Mouse (Mus musculus) lung, embryonic 15.5 days (tissue): ENCODE data around the gene Arsb. TPM values are rescaled to one million over a fixed set of nuclear protein-coding genes. Genes with fewer than 3 reads are reported as not detected.
A peak's percentile ranks its signal among the peaks of the same experiment; 100 is the strongest.
"Not testable (repeated sequence)": the region's sequence is repeated elsewhere in the genome, so short reads cannot be mapped to it uniquely, and the experiment has no call there.

Experiments
- ATAC-seq: fragments of 200-750 bp; cut with Nextera tagmentation; 2 replicates; pipeline ENCODE4 v1.8.0; 2017; ENCODE audit warnings: moderate number of reproducible peaks, borderline replicate concordance; ENCODE audit not compliant: low FRiP score, low TSS enrichment; ENCODE audit errors: extremely low read depth
- H3K27ac ChIP-seq: fragments of 300-500 bp; sonication (generic); 2 replicates; pipeline ENCODE4 v1.5.1; 2015; ENCODE audit warnings: moderate library complexity, mild to moderate bottlenecking, inconsistent platforms
- H3K27me3 ChIP-seq: fragments of 300-500 bp; sonication (generic); 2 replicates; pipeline ENCODE4 v1.6.1; 2015; ENCODE audit warnings: inconsistent platforms
- H3K36me3 ChIP-seq: fragments of 300-500 bp; sonication (generic); 2 replicates; pipeline ENCODE4 v1.6.1; 2015; ENCODE audit warnings: inconsistent platforms
- H3K4me1 ChIP-seq: fragments of 300-500 bp; sonication (generic); 2 replicates; pipeline ENCODE4 v1.6.1; 2015; ENCODE audit warnings: inconsistent platforms
- H3K4me2 ChIP-seq: fragments of 300-500 bp; sonication (generic); 2 replicates; pipeline ENCODE4 v1.6.1; 2015; ENCODE audit warnings: inconsistent platforms, mild to moderate bottlenecking, moderate library complexity
- H3K4me3 ChIP-seq: fragments of 300-500 bp; sonication (generic); 2 replicates; pipeline ENCODE4 v1.5.1; 2015; ENCODE audit warnings: mild to moderate bottlenecking, inconsistent platforms
- H3K9ac ChIP-seq: fragments of 300-500 bp; sonication (generic); 2 replicates; pipeline ENCODE4 v1.6.1; 2015; ENCODE audit warnings: inconsistent platforms
- H3K9me3 ChIP-seq: fragments of 300-500 bp; sonication (generic); 2 replicates; pipeline ENCODE4 v1.6.1; 2016; ENCODE audit warnings: inconsistent platforms
- WGBS: fragments of 180-500 bp; shearing (Covaris S2); methylation state at CpG from one replicate; pipeline ENCODE4 v1.1.7; 2015; 5-methylcytosine and 5-hydroxymethylcytosine counted together
- polyA plus RNA-seq: library from polyadenylated mRNA; unstranded; fragments of >200 nt; fragmentation: Nextera tagmentation; extraction: Ambion mirVana; gene quantifications from 2 replicates; pipeline ENCODE4 v1.2.1, GENCODE M21; 2015

Gene Arsb
- polyA plus RNA-seq, 1 experiment from 2014 or later, result 14.8 TPM

- WGBS, result 74% methylated on average over 12 of the region's 12 CpGs
- Histone ChIP-seq H3K36me3 (no peaks in the 10 kb centered on the region), H3K27me3 (no peaks in the 10 kb centered on the region)
Observed at GRCm38 (mm10) chr13:93978703-93979495, 207.5 kb downstream of the Arsb start.

GRCm38 (mm10) chr13:93979754-93980153 lies 208.3 kb downstream of the Arsb start:
- Histone ChIP-seq H3K27ac (no peak overlapping the region), H3K4me2 (no peak overlapping the region), H3K9me3 (no peaks in the 10 kb centered on the region), H3K4me1 (no peaks in the 10 kb centered on the region), H3K27me3 (no peaks in the 10 kb centered on the region), H3K4me3 (no peak overlapping the region), H3K36me3 (no peaks in the 10 kb centered on the region), H3K9ac (no peak overlapping the region)
- 64% methylated on average over 1 of the region's 1 CpGs for WGBS
- no peak for ATAC-seq

More at GRCm38 (mm10) chr13:93978703-93979495, 207.5 kb downstream of the Arsb start:
- ATAC-seq, result no peak
- H3K4me3 ChIP-seq, result no peak overlapping the region
- no peak overlapping the region for H3K9ac ChIP-seq
- H3K27ac ChIP-seq, result no peak overlapping the region
- H3K4me2 ChIP-seq, result no peak overlapping the region
- H3K4me1 ChIP-seq, result no peaks in the 10 kb centered on the region
- no peaks in the 10 kb centered on the region for H3K9me3 ChIP-seq

GRCm38 (mm10) chr13:93984521-93984920 lies 213.1 kb downstream of the Arsb start:
- H3K27me3 ChIP-seq, result no peaks in the 10 kb centered on the region
- WGBS, result 77% methylated on average over 2 of the region's 2 CpGs
- H3K36me3 ChIP-seq, result no peaks in the 10 kb centered on the region
- H3K4me3 ChIP-seq, result no peak overlapping the region
- H3K27ac ChIP-seq, result no peak overlapping the region
- no peaks in the 10 kb centered on the region for H3K9me3 ChIP-seq
- no peak for ATAC-seq
- H3K9ac ChIP-seq, result no peak overlapping the region
- H3K4me1 ChIP-seq, result 0 out of 2 replicates have a peak, but pooled peaks cover 3% of the 10 kb centered on the region
- no peak overlapping the region for H3K4me2 ChIP-seq

- no peak overlapping the region for H3K9ac ChIP-seq
- WGBS, result 69% methylated on average over 7 of the region's 7 CpGs
- no peak for ATAC-seq
Observed at GRCm38 (mm10) chr13:93985181-93985580, 213.8 kb downstream of the Arsb start.

GRCm38 (mm10) chr13:93985750-93986149 lies 214.3 kb downstream of the Arsb start:
- peaks cover 11% of the 10 kb centered on the region; the same call in 1 of the 2 replicates for H3K4me1 ChIP-seq
- not testable (repeated sequence) for H3K4me2 ChIP-seq, H3K27ac ChIP-seq, H3K4me3 ChIP-seq, ATAC-seq, H3K36me3 ChIP-seq, H3K27me3 ChIP-seq, H3K9ac ChIP-seq, H3K9me3 ChIP-seq
- 81% methylated on average over 8 of the region's 8 CpGs for WGBS

More at GRCm38 (mm10) chr13:93985181-93985580, 213.8 kb downstream of the Arsb start:
- no peak overlapping the region for H3K4me2 ChIP-seq
- H3K4me3 ChIP-seq, result no peak overlapping the region
- no peaks in the 10 kb centered on the region for H3K9me3 ChIP-seq
- peaks cover 8% of the 10 kb centered on the region; the same call in 1 of the 2 replicates for H3K4me1 ChIP-seq
- H3K27me3 ChIP-seq, result no peaks in the 10 kb centered on the region
- no peaks in the 10 kb centered on the region for H3K36me3 ChIP-seq
- H3K27ac ChIP-seq, result no peak overlapping the region

GRCm38 (mm10) chr13:93987611-93988010 lies 216.2 kb downstream of the Arsb start:
- Histone ChIP-seq H3K4me1 (peaks cover 11% of the 10 kb centered on the region; the same call in 1 of the 2 replicates), H3K27ac (no peak overlapping the region), H3K36me3 (no peaks in the 10 kb centered on the region), H3K27me3 (no peaks in the 10 kb centered on the region), H3K4me3 (no peak overlapping the region), H3K4me2 (no peak overlapping the region), H3K9me3 (no peaks in the 10 kb centered on the region), H3K9ac (no peak overlapping the region)
- 47% methylated on average over 7 of the region's 7 CpGs for WGBS
- no peak for ATAC-seq

GRCm38 (mm10) chr13:93989208-93989607 lies 217.8 kb downstream of the Arsb start:
- Histone ChIP-seq H3K4me2 (no peak overlapping the region), H3K36me3 (no peaks in the 10 kb centered on the region), H3K27ac (peak overlapping the region; percentile 58), H3K4me1 (peaks cover 19% of the 10 kb centered on the region; the same call in 1 of the 2 replicates), H3K4me3 (no peak overlapping the region), H3K9ac (no peak overlapping the region), H3K27me3 (no peaks in the 10 kb centered on the region), H3K9me3 (no peaks in the 10 kb centered on the region)
- ATAC-seq, result no peak
- 57% methylated on average over 3 of the region's 4 CpGs for WGBS

GRCm38 (mm10) chr13:93989736-93990611 lies 218.5 kb downstream of the Arsb start:
- no peak for ATAC-seq
- Histone ChIP-seq H3K27ac (peak overlapping the region; percentile 58), H3K9ac (no peak overlapping the region)

GRCm38 (mm10) chr13:93990841-93991240 lies 219.4 kb downstream of the Arsb start:
- H3K36me3 ChIP-seq, result no peaks in the 10 kb centered on the region
- peak overlapping the region; percentile 58; the same call in 1 of the 2 replicates for H3K27ac ChIP-seq
- no peak; the same call in 1 of the 2 replicates for ATAC-seq
- no peak overlapping the region for H3K4me2 ChIP-seq
- peaks cover 16% of the 10 kb centered on the region; the same call in 1 of the 2 replicates for H3K4me1 ChIP-seq
- no peaks in the 10 kb centered on the region for H3K27me3 ChIP-seq
- H3K4me3 ChIP-seq, result no peak overlapping the region
- H3K9me3 ChIP-seq, result no peaks in the 10 kb centered on the region
- 65% methylated on average over 3 of the region's 3 CpGs for WGBS
- H3K9ac ChIP-seq, result no peak overlapping the region

More at GRCm38 (mm10) chr13:93989736-93990611, 218.5 kb downstream of the Arsb start:
- peaks cover 19% of the 10 kb centered on the region; the same call in 1 of the 2 replicates for H3K4me1 ChIP-seq
- WGBS, result 69% methylated on average over 11 of the region's 11 CpGs
- no peaks in the 10 kb centered on the region for H3K36me3 ChIP-seq
- H3K4me3 ChIP-seq, result no peak overlapping the region
- H3K9me3 ChIP-seq, result no peaks in the 10 kb centered on the region
- H3K4me2 ChIP-seq, result no peak overlapping the region
- H3K27me3 ChIP-seq, result no peaks in the 10 kb centered on the region

GRCm38 (mm10) chr13:93992342-93992882 lies 221.0 kb downstream of the Arsb start:
- H3K27ac ChIP-seq, result peak overlapping the region; percentile 48
- 84% methylated on average over 5 of the region's 5 CpGs for WGBS
- no peak overlapping the region for H3K9ac ChIP-seq
- H3K9me3 ChIP-seq, result no peaks in the 10 kb centered on the region
- H3K4me1 ChIP-seq, result peaks cover 28% of the 10 kb centered on the region; the same call in 1 of the 2 replicates
- no peaks in the 10 kb centered on the region for H3K36me3 ChIP-seq
- H3K4me3 ChIP-seq, result no peak overlapping the region
- no peak overlapping the region for H3K4me2 ChIP-seq
- no peaks in the 10 kb centered on the region for H3K27me3 ChIP-seq
- no peak for ATAC-seq
